Mouse (Mus musculus): Measurements from ENCODE around the gene Krt72.

DNA sequence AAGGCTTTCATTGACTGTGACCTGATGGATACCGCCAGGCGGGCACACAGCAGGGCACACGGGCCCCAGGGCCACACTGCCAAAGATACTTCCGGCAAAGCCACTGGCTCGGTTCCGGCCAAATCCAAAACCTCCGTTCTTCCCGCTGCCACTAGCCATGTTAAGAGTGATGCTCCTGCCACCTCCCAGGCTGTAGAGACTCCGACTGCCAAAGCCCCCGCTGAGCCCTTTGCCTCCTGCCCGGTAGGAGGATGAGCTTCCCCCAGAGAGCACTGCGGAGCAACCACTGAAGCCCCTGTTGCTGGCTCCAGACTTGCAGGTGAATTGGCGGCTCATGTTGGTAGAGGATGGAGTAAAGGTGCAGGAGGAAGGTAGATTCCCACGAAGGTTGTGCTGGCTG lies 43.5 kb downstream of the Krt72 start, which contains the start of gene Krt71:
- no peak for TF ChIP-seq POLR2A (IDR thresholded peaks at IDR 0.05; ENCODE audit: control insufficient read depth, low read depth, low read length)
- TF ChIP-seq CTCF (IDR thresholded peaks at IDR 0.05; ENCODE audit: control insufficient read depth, insufficient read depth, insufficient replicate concordance, low read depth, low read length): no peak
